Mouse (Mus musculus) heart, embryonic 14.5 days (tissue): ENCODE results near the gene Clec3a. TPM values are rescaled to one million over a fixed set of nuclear protein-coding genes. Genes with fewer than 3 reads are reported as not detected.

Experiments
- ATAC-seq: fragments of 200-750 bp; cut with Nextera tagmentation; 2 replicates; pipeline ENCODE4 v1.8.0; 2017; ENCODE audit warnings: low read depth, moderate TSS enrichment; ENCODE audit not compliant: insufficient number of reproducible peaks, insufficient read depth, low FRiP score
- H3K27ac ChIP-seq, 2 experiments: fragments of 200-500 bp in 1 of 2; fragments of 300-500 bp in 1 of 2; sonication (generic) in 1 of 2; replicated peaks in 1 of 2; 2 replicates each; pipeline ENCODE4 v1.5.1; 2012 to 2014; ENCODE audit warnings: low read depth in 2 of 2, low read length in 2 of 2, control low read depth in 1 of 2, mild to moderate bottlenecking in 1 of 2, mixed read lengths in 1 of 2; ENCODE audit not compliant: control insufficient read depth in 1 of 2, insufficient read depth in 1 of 2
- H3K27me3 ChIP-seq: fragments of 300-500 bp; sonication (generic); 2 replicates; pipeline ENCODE4 v1.6.1; 2014; ENCODE audit warnings: mild to moderate bottlenecking, low read length, control low read depth; ENCODE audit not compliant: control insufficient read depth, insufficient read depth
- H3K36me3 ChIP-seq: fragments of 300-500 bp; sonication (generic); 2 replicates; pipeline ENCODE4 v1.6.1; 2014; ENCODE audit warnings: mild to moderate bottlenecking, control low read depth, low read length, mixed read lengths; ENCODE audit not compliant: control insufficient read depth, insufficient read depth
- H3K4me1 ChIP-seq, 2 experiments: fragments of 200-500 bp in 1 of 2; fragments of 300-500 bp in 1 of 2; sonication (generic) in 1 of 2; 2 replicates each; pipeline ENCODE4 v1.6.1; 2012 to 2014; ENCODE audit warnings: low read length in 2 of 2, control low read depth in 1 of 2, mixed read lengths in 1 of 2; ENCODE audit not compliant: control insufficient read depth in 2 of 2, insufficient read depth in 2 of 2
- H3K4me2 ChIP-seq: fragments of 300-500 bp; sonication (generic); 2 replicates; pipeline ENCODE4 v1.6.1; 2014; ENCODE audit warnings: mild to moderate bottlenecking, low read length
- H3K4me3 ChIP-seq, 2 experiments: fragments of 200-500 bp in 1 of 2; fragments of 300-500 bp in 1 of 2; sonication (generic) in 1 of 2; 2 replicates each; pipeline ENCODE4 v1.5.1; 2012 to 2014; ENCODE audit warnings: low read length in 2 of 2, mild to moderate bottlenecking in 2 of 2, control low read depth in 1 of 2, low read depth in 1 of 2, moderate library complexity in 1 of 2; ENCODE audit not compliant: control insufficient read depth in 1 of 2, insufficient read depth in 1 of 2
- H3K9ac ChIP-seq: fragments of 300-500 bp; sonication (generic); 2 replicates; pipeline ENCODE4 v1.6.1; 2014; ENCODE audit warnings: mild to moderate bottlenecking, low read length
- H3K9me3 ChIP-seq: fragments of 300-500 bp; sonication (generic); 2 replicates; pipeline ENCODE4 v1.6.1; 2016; ENCODE audit warnings: low read length, control low read depth; ENCODE audit not compliant: control insufficient read depth
- WGBS: fragments of 180-500 bp; shearing (Covaris S2); extraction: QIAGEN DNeasy Blood & Tissue Kit; methylation state at CpG from one replicate; pipeline ENCODE4 v1.1.7; 2014; 5-methylcytosine and 5-hydroxymethylcytosine counted together
- polyA plus RNA-seq: library from polyadenylated mRNA; unstranded; fragments of >200 nt; fragmentation: Nextera tagmentation; extraction: Ambion mirVana; gene quantifications from 2 replicates; pipeline ENCODE4 v1.2.1, GENCODE M21; 2014

The Clec3a gene
- polyA plus RNA-seq, 1 experiment from 2014 or later = not detected

GRCm38 (mm10) chr8:114399273-114399672 is 18.6 kb upstream of the Clec3a start:
- H3K4me1 ChIP-seq = 0 out of 4 replicates have a peak, but pooled peaks cover 0 to 4% of the 10 kb centered on the region in 2 experiments
- ATAC-seq = no peak
- H3K27ac ChIP-seq = no peak overlapping the region
- no peaks in the 10 kb centered on the region for H3K36me3 ChIP-seq
- H3K9me3 ChIP-seq = no peaks in the 10 kb centered on the region
- no peaks in the 10 kb centered on the region for H3K27me3 ChIP-seq
- WGBS = 91% methylated on average over 5 of the region's 5 CpGs
- no peak overlapping the region for H3K4me3 ChIP-seq
- H3K9ac ChIP-seq = no peak overlapping the region
- H3K4me2 ChIP-seq = no peak overlapping the region

GRCm38 (mm10) chr8:114401679-114402078 is 16.2 kb upstream of the Clec3a start:
- Histone ChIP-seq H3K27ac (no peak overlapping the region), H3K9me3 (no peaks in the 10 kb centered on the region), H3K4me3 (no peak overlapping the region), H3K9ac (no peak overlapping the region), H3K4me1 (0 out of 4 replicates have a peak, but pooled peaks cover 0 to 4% of the 10 kb centered on the region in 2 experiments), H3K36me3 (no peaks in the 10 kb centered on the region), H3K27me3 (no peaks in the 10 kb centered on the region), H3K4me2 (no peak overlapping the region)
- no peak for ATAC-seq
- 75% methylated on average over 7 of the region's 7 CpGs for WGBS

- WGBS = 67% methylated on average over 3 of the region's 3 CpGs
- no peaks in the 10 kb centered on the region for H3K36me3 ChIP-seq
- no peak overlapping the region for H3K9ac ChIP-seq
- H3K27ac ChIP-seq = no peak overlapping the region
- H3K4me1 ChIP-seq = peaks cover 0 to 4% of the 10 kb centered on the region in 2 experiments; a peak in 1 of 4 replicates
- no peaks in the 10 kb centered on the region for H3K27me3 ChIP-seq
- no peak overlapping the region for H3K4me3 ChIP-seq
- no peak overlapping the region for H3K4me2 ChIP-seq
- no peak for ATAC-seq
- no peaks in the 10 kb centered on the region for H3K9me3 ChIP-seq
Measured at GRCm38 (mm10) chr8:114411421-114411820, 6.5 kb upstream of the Clec3a start.

GRCm38 (mm10) chr8:114418486-114418885 is 600 bp downstream of the Clec3a start:
- Histone ChIP-seq H3K27me3 (no peaks in the 10 kb centered on the region), H3K4me1 (no peaks in the 10 kb centered on the region), H3K4me2 (no peak overlapping the region), H3K9me3 (no peaks in the 10 kb centered on the region), H3K4me3 (no peak overlapping the region), H3K36me3 (no peaks in the 10 kb centered on the region), H3K27ac (no peak overlapping the region), H3K9ac (no peak overlapping the region)
- WGBS = 58% methylated on average over 5 of the region's 5 CpGs
- no peak for ATAC-seq

- H3K4me1 ChIP-seq = no peaks in the 10 kb centered on the region
- no peak for ATAC-seq
- WGBS = 60% methylated on average over 6 of the region's 6 CpGs
- no peak overlapping the region for H3K27ac ChIP-seq
- no peak overlapping the region for H3K4me2 ChIP-seq
- no peak overlapping the region for H3K4me3 ChIP-seq
- no peaks in the 10 kb centered on the region for H3K9me3 ChIP-seq
- H3K36me3 ChIP-seq = no peaks in the 10 kb centered on the region
- H3K9ac ChIP-seq = no peak overlapping the region
- no peaks in the 10 kb centered on the region for H3K27me3 ChIP-seq
Measured at GRCm38 (mm10) chr8:114418904-114419303, 1.0 kb downstream of the Clec3a start.

GRCm38 (mm10) chr8:114421544-114421943 is 3.7 kb downstream of the Clec3a start:
- WGBS = 61% methylated on average over 4 of the region's 4 CpGs
- no peak overlapping the region for H3K9ac ChIP-seq
- no peaks in the 10 kb centered on the region for H3K27me3 ChIP-seq
- H3K4me3 ChIP-seq = no peak overlapping the region
- no peak overlapping the region for H3K4me2 ChIP-seq
- H3K9me3 ChIP-seq = no peaks in the 10 kb centered on the region
- H3K36me3 ChIP-seq = no peaks in the 10 kb centered on the region
- no peak overlapping the region for H3K27ac ChIP-seq
- no peak for ATAC-seq
- H3K4me1 ChIP-seq = no peaks in the 10 kb centered on the region

- no peak overlapping the region for H3K9ac ChIP-seq
- WGBS = 9% methylated on average over 6 of the region's 6 CpGs
- H3K9me3 ChIP-seq = no peaks in the 10 kb centered on the region
- no peaks in the 10 kb centered on the region for H3K36me3 ChIP-seq
- peaks cover 3 to 7% of the 10 kb centered on the region in 2 experiments; a peak in 2 of 4 replicates for H3K4me1 ChIP-seq
- H3K27ac ChIP-seq = no peak overlapping the region
- ATAC-seq = no peak
- no peak overlapping the region for H3K4me2 ChIP-seq
- no peak overlapping the region for H3K4me3 ChIP-seq
- H3K27me3 ChIP-seq = no peaks in the 10 kb centered on the region
Measured at GRCm38 (mm10) chr8:114438236-114438635, 20.4 kb downstream of the Clec3a start.
